Mouse (Mus musculus): Measurements from ENCODE around the gene Ptrhd1. TPM values are rescaled to one million over a fixed set of nuclear protein-coding genes. Genes with fewer than 3 reads are reported as not detected.

Ptrhd1 gene
- polyA plus RNA-seq, 1 experiment, result 2.0 TPM

DNA sequence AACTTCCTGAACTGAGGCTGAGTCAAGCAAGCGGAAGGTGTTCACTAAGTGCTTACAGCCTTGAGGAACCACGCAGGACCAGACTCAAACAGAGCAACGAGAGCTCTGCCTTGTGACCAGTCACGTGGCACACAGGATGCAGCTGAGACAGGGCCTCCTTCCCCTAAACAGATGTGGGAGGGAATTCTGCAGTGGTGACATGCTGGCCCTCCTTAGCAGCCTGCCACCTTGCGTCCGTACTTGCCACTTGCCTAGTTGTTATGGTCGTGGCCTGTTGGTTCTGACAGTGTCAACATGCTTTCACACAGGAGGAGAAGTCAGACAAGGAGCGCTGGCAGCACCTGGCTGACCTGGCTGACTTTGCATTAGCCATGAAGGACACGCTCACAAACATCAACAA, 22.7 kb upstream of the Ptrhd1 start:
- TF ChIP-seq GATA1 (IDR thresholded peaks at IDR 0.05; ENCODE audit: low read length), result no peak

DNA sequence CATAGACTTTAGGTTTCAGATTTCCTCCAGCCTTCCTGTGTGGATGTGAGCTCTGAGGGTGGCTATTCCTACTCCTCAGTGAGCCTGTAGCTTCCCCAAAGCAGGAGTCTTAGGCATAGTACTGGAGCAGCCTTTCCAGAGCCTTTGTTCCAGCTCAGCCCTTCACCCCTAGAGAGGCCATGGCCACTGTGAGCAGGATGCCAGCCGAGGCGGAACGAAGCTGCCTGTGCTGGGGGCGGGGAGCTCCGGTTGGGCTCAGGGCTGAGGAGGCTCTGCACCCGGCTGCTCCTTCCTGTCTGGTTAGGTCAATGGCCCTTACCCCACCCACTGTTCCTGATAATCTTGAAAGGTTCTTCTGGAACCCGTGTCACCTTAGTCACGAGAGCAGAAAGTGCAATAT, 20.9 kb upstream of the Ptrhd1 start:
- no peak for TF ChIP-seq GATA1 (IDR thresholded peaks at IDR 0.05; ENCODE audit: low read length)

DNA sequence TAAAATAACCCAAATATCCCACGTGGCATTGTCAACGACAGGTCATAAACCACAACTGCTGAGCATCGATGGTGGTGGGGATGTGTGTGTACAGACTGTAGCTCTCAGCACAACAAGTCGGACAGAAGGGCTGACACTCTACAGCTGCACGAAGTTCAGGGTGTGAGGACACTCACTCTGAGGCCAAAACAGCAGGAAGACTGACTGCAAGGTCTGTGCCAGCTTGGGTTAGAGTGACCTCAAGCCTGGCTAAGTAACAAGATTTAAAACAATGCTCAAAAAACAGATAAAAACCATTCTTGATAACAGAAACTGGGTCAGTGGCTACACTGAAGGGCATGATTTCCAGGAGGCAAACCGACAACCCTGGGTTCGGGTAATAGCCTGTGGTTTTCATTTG, 3.7 kb upstream of the Ptrhd1 start:
- no peak for TF ChIP-seq GATA1 (IDR thresholded peaks at IDR 0.05; ENCODE audit: low read length)

DNA sequence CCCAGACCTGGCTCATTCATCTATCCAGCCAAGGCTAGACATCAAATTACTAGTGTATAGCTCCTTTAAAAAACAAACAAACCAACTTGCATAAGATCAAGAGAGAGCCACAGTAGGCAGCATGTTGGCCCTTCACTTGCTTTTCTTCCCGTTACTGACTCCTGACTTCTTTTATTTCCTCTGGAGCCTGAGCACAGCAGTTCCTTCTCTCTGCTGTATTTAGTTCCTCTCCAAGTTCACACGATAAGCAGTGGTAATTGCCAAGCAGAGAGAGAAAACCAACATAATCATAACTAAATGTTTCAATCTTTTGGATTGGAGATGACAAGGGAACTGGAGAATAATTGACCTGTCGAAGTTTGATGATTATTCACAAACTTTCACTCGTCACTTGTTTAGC, 1.1 kb upstream of the Ptrhd1 start:
- TF ChIP-seq GATA1 (IDR thresholded peaks at IDR 0.05; ENCODE audit: low read length), result no peak

DNA sequence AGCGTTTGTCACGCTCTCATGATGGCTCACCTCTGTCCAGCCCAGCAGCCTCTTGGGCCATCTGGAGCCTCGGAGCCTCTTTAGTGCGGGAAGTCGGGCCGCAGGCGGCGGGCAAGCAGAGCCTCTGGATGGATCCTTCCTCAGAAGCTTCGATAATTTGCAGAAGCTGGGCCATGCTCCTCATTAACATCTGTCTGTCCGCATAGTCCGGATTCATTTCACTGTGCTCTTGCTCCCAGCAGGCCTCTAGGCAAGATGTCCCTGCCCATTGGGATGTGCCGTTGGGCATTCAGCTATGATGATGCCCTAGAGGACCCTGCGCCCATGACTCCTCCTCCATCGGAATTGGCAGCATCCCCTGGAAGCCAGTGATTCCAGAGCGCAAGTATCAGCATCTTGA, 3.7 kb downstream of the Ptrhd1 start:
- TF ChIP-seq GATA1 (IDR thresholded peaks at IDR 0.05; ENCODE audit: low read length), result no peak

DNA sequence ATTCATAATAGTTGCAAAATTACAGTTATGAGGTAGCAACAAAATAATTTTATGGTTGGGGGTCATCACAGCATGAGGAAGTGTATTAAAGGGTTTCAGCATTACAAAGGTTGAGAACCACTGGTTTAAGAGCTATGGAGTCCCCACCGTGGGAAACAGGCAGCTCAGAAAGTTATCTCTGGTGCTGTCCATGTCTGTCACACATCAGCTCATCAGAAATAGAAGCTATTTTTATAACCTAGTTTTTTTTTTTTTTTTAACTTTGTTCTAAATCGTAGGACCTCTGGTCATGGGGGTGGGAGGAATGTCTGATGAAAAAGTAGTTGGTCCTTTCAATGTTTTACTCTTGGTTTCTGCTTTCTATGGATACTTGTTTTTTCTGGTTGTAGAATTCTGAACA, 10.0 kb downstream of the Ptrhd1 start:
- TF ChIP-seq GATA1 (IDR thresholded peaks at IDR 0.05; ENCODE audit: low read length), result no peak

DNA sequence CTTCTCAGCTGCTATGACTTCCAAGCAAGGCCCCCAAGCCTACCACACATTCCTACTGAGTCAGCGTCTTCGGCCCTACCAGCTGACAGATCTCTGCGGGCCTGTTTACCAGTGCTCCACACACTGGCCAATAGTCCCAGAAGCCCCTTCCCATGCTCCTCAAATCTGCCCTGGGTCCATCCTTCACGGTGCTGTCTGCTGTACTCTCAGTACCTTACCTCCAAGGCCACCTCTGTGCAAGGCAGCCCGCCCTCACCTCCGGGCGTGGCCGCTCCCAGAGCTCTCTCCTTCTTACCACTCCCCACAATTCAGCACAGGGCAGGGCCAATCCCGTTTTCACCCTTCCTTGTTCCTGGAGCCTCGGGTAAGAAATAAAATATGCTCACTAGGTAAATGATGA, 11.9 kb downstream of the Ptrhd1 start:
- TF ChIP-seq GATA1 (IDR thresholded peaks at IDR 0.05; ENCODE audit: low read length), result no peak

DNA sequence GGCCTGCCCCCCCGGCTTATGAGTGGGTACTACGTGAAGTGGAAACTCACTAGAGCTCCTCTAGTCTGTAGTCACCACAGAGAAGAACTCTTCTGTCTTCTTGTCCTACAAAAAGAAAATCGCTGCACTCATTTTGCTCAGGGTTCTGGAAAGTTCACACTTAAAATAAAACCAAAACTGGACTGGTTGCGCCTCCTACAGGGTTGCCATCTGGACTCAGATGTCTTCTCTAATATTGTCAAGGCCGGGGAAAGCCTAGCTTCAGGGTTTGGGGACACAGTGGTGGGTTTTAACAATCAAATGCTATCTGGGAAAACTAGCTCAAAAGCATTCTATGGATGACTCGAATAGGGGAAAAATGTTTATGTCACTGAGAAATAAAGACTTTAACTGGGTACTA, 16.0 kb downstream of the Ptrhd1 start:
- no peak for TF ChIP-seq GATA1 (IDR thresholded peaks at IDR 0.05; ENCODE audit: low read length)

DNA sequence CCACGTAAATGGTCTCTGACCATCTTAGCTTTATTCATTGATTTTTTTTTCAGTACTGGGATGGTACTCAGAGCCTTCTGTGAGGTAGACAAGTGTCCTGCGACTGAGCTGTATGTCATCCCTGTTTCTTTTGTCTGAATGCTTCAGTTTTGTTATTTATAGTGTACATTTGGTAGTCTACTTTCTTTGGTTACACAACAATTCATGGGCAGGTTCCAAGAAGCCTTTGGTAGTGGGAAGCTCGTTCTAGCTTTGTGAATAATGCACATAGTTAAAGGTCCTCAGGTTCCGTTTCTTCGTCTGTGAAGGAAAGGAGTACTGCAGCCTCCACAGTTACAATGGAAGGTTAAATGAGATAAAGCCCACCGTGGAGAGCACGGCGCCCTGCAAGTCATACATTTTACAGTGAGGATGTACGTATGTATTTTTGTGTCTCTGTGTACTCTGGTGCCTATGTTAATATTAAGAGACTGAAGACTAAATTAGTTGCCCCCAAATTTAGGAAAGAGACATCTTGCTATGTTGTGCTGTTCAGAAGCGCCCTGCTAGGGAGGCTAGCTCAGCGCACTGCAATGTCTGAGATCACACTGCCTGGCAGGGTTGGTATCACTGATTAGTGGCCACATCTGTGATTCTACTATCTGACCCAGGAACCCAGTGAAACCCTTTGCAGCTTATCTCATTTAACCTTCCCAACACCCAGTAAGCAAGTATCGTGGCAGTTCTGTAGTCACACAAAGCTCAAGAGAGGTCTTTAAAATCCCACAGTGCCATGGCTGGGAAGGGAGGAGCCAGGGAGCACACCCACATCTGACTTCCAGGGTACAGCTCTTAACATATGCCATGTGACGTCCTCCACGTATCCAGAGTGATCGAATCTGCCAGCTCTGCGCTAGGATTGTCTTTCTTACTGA, 19.2 kb downstream of the Ptrhd1 start:
- peak; percentile 76 for TF ChIP-seq GATA1 (IDR thresholded peaks at IDR 0.05; ENCODE audit: low read length)

DNA sequence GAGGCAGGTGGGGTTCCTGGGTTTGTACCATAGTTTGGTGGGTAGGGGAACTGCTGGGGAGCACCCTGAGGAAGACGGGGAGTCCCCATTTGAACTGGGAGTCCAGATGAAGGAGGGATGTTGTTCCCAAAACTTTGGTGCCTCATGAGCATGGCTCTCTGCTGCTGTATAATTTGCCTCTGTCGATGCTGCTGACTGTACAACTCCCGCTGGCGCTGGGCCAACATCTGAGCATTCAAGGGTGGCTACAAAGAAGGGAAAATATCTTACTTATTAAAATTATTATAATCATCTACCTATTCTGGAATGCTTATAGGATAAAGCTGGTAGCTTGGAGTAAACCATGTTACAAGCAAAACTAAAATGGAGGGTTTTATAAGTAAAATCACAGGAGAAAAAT, 33.9 kb downstream of the Ptrhd1 start:
- no peak for TF ChIP-seq GATA1 (IDR thresholded peaks at IDR 0.05; ENCODE audit: low read length)

DNA sequence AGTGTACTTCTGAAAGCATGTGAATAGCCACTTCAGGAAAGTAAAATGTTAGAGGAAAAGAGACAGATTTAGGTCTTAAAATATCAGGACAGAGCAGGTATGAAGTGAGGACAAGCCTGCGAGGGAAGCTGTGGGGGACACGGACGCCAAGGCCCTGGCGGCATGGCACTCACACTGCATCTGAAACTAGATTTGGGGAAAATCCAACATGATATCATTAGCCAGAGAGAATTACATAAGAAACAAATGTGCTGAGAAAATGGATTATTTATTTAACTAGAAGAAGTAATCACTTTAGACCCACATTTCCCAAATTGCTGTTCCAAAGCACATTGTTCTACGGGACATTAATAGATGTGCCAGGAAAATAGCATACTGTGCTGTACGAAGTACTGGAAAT, 37.3 kb downstream of the Ptrhd1 start:
- no peak for TF ChIP-seq GATA1 (IDR thresholded peaks at IDR 0.05; ENCODE audit: low read length)

DNA sequence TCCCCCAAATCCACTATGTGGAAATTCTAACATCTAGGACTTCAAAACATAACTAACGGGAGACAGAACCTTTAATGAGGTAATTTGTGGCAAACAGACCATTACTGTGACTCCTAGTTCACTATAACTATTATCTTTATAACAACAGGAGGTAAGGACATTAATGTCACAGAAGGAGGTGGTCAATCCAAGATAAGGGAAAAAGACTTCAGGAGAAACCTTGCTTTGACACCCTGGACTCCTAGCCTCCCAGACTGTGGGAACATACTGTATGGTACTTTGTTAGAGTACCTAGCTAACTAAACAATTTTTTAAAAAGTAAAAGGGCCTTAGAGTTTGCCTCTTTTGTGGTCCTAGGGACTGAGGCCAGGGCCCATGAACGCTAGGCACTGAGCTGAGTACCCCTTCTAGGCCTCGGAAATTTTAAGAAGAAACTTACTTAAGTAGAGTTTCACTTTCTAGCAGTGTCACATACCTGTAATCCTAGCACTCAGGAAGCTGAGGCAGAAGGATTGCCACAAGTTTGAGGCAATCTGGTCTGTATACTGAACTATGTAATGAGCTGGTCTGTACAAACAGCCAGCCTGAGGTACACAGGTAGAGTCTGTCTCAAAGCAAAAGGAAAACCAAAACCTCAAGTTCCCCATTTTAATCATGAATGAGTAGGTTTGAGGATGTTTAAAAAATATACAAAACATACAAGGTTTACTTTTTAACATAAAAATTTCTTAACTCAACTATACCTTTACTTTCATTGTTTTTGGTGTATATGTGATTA, 45.3 kb downstream of the Ptrhd1 start:
- TF ChIP-seq GATA1 (IDR thresholded peaks at IDR 0.05; ENCODE audit: low read length), result no peak

DNA sequence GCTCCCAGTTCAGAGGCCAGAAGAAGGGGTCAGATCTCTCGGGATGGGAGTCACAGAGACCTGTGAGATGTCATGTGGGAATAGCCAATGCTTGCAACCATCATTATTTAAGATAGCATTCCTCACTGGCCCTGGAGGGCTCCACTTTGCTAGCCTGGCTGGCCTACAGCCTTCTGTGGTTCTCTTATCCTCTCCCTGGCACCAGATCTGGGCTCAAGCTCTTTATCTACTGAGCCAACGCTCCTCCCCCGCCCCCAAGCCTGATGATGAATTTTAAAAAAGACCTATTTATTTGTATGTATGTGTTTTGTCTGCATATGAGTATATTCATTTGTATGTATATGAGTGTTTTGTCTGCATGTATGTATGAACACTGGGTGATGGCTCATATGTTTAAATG, 46.1 kb downstream of the Ptrhd1 start:
- no peak for TF ChIP-seq GATA1 (IDR thresholded peaks at IDR 0.05; ENCODE audit: low read length)

DNA sequence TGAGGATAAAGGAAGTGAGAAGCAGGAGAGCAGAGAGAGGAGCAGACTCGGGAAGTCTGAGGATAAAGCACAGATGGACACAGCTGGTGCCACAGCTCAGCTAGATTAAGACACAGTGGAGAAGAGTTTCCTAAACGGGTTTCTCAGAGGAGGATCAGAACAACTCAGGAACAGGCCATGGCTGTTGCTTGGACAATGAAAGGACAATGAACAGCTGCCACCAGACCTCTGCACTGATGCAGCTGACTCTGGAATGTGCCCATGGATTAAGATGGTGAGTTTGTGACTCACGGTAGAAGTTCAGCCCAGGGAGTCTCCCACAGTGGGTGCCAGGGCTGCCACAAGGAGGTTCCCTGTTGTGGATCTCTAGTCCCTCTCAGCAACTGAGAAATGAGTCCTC, 51.4 kb downstream of the Ptrhd1 start:
- TF ChIP-seq GATA1 (IDR thresholded peaks at IDR 0.05; ENCODE audit: low read length), result no peak

Other genes starting within 250 kb of the Ptrhd1 start
- not detected in 2 replicates for gene Efr3b, start 195.1 kb upstream of the Ptrhd1 start, polyA plus RNA-seq (2012)
- gene Dnajc27, start 151.4 kb upstream of the Ptrhd1 start, polyA plus RNA-seq (2012), result 7.5 and 9.0 TPM in 2 replicates
- gene Adcy3, start 100.9 kb upstream of the Ptrhd1 start, polyA plus RNA-seq (2012), result 0.01 TPM in 1 of 2 replicates, not detected in the other
- gene Cenpo, start 267 bp downstream of the Ptrhd1 start, polyA plus RNA-seq (2012), result 3.6 and 3.7 TPM in 2 replicates
- 3.1 and 3.2 TPM in 2 replicates for gene Ncoa1, start 243.2 kb downstream of the Ptrhd1 start, polyA plus RNA-seq (2012)

Measured in G1E-ER4 (cell line).